Mouse (Mus musculus) MEL-GATA-1-ER (cell line): ENCODE measurements around the gene Lamc3.

Experiments used
- DNase-seq: peaks from one replicate; pipeline ENCODE4 v3.0.0-alpha.2; 2012; ENCODE audit warnings: low read depth; ENCODE audit errors: extremely low read depth

The Lamc3 gene

GRCm38 (mm10) chr2:31974141-31974808 lies 87.2 kb downstream of the Lamc3 start, which contains the start of gene Nup214:
Nup214 (plus strand) TSS chr2:31974436.
- DNase-seq, result peak; percentile 95

GRCm38 (mm10) chr2:31974809-31975371 lies 87.8 kb downstream of the Lamc3 start:
- DNase-seq, result peak; percentile 38

- DNase-seq, result no peak
Measured at GRCm38 (mm10) chr2:31987774-31988173, 100.7 kb downstream of the Lamc3 start.

GRCm38 (mm10) chr2:31990961-31991360 lies 103.9 kb downstream of the Lamc3 start:
- DNase-seq, result no peak

GRCm38 (mm10) chr2:31994896-31995295 lies 107.8 kb downstream of the Lamc3 start:
- DNase-seq, result no peak

GRCm38 (mm10) chr2:31996060-31996459 lies 109.0 kb downstream of the Lamc3 start:
- no peak for DNase-seq
